Mouse (Mus musculus): ENCODE data around the gene Notch2. TPM values are rescaled to one million over a fixed set of nuclear protein-coding genes. Genes with fewer than 3 reads are reported as not detected.

Notch2 gene
- polyA plus RNA-seq, 1 experiment from 2014 or later, result 18.3 TPM

DNA sequence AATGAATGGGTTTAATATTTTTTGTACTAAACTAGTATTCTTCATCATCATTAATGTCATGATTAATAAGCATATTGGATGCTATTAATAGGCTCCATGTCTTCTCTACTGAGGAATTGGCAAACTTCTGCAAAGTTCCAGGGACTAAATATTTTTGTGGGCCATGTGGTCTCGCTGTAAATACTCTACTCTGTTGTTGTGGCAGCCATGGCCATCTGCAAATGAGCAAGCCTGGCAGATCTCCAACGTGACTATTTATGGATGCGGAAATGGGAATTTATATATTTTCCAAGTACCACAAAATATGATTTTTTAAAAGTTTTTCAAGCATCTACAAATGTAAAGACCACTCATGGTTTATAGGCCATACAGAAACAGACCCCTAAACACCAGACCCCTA is 54.1 kb downstream of the Notch2 start:
- Histone ChIP-seq H3K27me3 (replicated peaks; ENCODE audit: insufficient read depth, low read length) (no peaks in the 10 kb centered on the region), H3K9me3 (ENCODE audit: low read length) (no peaks in the 10 kb centered on the region), H3K4me1 (ENCODE audit: insufficient read depth, low read depth, low read length) (peaks cover 18% of the 10 kb centered on the region; the same call in 1 of the 2 replicates), H3K4me3 (ENCODE audit: low read depth, low read length) (no peak overlapping the region), H3K4me2 (replicated peaks; ENCODE audit: low read depth, low read length) (no peak overlapping the region), H3K9ac (replicated peaks; ENCODE audit: low read depth) (no peak overlapping the region), H3K27ac (ENCODE audit: low read length) (no peak overlapping the region), H3K36me3 (ENCODE audit: insufficient read depth, low read length) (no peaks in the 10 kb centered on the region)
- DNase-seq (ENCODE audit: low spot score) (peak; percentile 71), ATAC-seq (no peak)
- WGBS, result 53% methylated on average over 3 of the region's 3 CpGs
- TF ChIP-seq EP300 (IDR thresholded peaks at IDR 0.05) (no peak), CTCF (IDR thresholded peaks at IDR 0.05) (no peak)

GRCm38 (mm10) chr3:98067852-98068491 is 54.6 kb downstream of the Notch2 start:
- no peak overlapping the region for H3K4me2 ChIP-seq (replicated peaks; ENCODE audit: low read depth, low read length)
- no peaks in the 10 kb centered on the region for H3K9me3 ChIP-seq (ENCODE audit: low read length)
- no peak overlapping the region for H3K9ac ChIP-seq (replicated peaks; ENCODE audit: low read depth)
- H3K4me1 ChIP-seq (ENCODE audit: insufficient read depth, low read depth, low read length), result peaks cover 16% of the 10 kb centered on the region; the same call in 1 of the 2 replicates
- TF ChIP-seq CTCF (IDR thresholded peaks at IDR 0.05) (no peak), EP300 (IDR thresholded peaks at IDR 0.05) (no peak)
- ATAC-seq, result 0 out of 2 replicates have a peak, but pooled peaks have one; percentile 10
- H3K36me3 ChIP-seq (ENCODE audit: insufficient read depth, low read length), result no peaks in the 10 kb centered on the region
- DNase-seq (ENCODE audit: low spot score), result peak; percentile 45
- no peak overlapping the region for H3K4me3 ChIP-seq (ENCODE audit: low read depth, low read length)
- no peaks in the 10 kb centered on the region for H3K27me3 ChIP-seq (replicated peaks; ENCODE audit: insufficient read depth, low read length)
- WGBS, result 55% methylated on average over 12 of the region's 12 CpGs
- H3K27ac ChIP-seq (ENCODE audit: low read length), result no peak overlapping the region

- no peak overlapping the region for H3K4me3 ChIP-seq (ENCODE audit: low read depth, low read length)
- H3K9me3 ChIP-seq (ENCODE audit: low read length), result no peaks in the 10 kb centered on the region
- TF ChIP-seq EP300 (IDR thresholded peaks at IDR 0.05), result no peak
- DNase-seq (ENCODE audit: low spot score) (peak; percentile 44), ATAC-seq (peak; percentile 51)
- H3K27me3 ChIP-seq (replicated peaks; ENCODE audit: insufficient read depth, low read length), result no peaks in the 10 kb centered on the region
- 59% methylated on average over 7 of the region's 7 CpGs for WGBS
- H3K4me1 ChIP-seq (ENCODE audit: insufficient read depth, low read depth, low read length), result peaks cover 6% of the 10 kb centered on the region; the same call in 1 of the 2 replicates
- no peak overlapping the region for H3K4me2 ChIP-seq (replicated peaks; ENCODE audit: low read depth, low read length)
- H3K27ac ChIP-seq (ENCODE audit: low read length), result no peak overlapping the region
- peaks cover 8% of the 10 kb centered on the region; the same call in 1 of the 2 replicates for H3K36me3 ChIP-seq (ENCODE audit: insufficient read depth, low read length)
- no peak overlapping the region for H3K9ac ChIP-seq (replicated peaks; ENCODE audit: low read depth)
These were observed 55.8 kb downstream of the Notch2 start for GRCm38 (mm10) chr3:98069161-98069560.

DNA sequence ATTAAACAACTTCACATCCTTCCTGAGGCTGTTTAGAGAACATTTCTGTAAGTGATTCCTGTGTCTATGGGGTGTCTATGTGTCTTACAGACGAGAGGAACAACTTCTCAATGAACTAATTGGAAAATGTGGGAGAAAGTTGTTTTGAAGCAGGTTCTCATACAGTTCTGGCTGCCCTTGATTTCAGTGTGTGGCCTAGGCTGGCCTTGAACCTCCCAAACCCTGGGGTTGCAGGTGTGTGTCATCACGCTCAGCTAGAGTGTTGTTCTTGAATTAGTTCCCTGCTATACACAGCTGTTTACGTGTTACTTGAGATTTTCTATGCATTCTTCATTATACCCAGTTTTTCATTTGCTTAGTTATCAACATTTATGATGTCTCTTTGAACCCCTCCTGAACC is 56.5 kb downstream of the Notch2 start:
- TF ChIP-seq EP300 (IDR thresholded peaks at IDR 0.05), result no peak
- TF ChIP-seq CTCF (IDR thresholded peaks at IDR 0.05), result no peak
- 74% methylated on average over 3 of the region's 3 CpGs for WGBS
- Histone ChIP-seq H3K9me3 (ENCODE audit: low read length) (no peaks in the 10 kb centered on the region), H3K36me3 (ENCODE audit: insufficient read depth, low read length) (peaks cover 8% of the 10 kb centered on the region; the same call in 1 of the 2 replicates), H3K27me3 (replicated peaks; ENCODE audit: insufficient read depth, low read length) (no peaks in the 10 kb centered on the region), H3K4me3 (ENCODE audit: low read depth, low read length) (no peak overlapping the region), H3K4me2 (replicated peaks; ENCODE audit: low read depth, low read length) (no peak overlapping the region), H3K27ac (ENCODE audit: low read length) (no peak overlapping the region), H3K4me1 (ENCODE audit: insufficient read depth, low read depth, low read length) (peaks cover 5% of the 10 kb centered on the region; the same call in 1 of the 2 replicates), H3K9ac (replicated peaks; ENCODE audit: low read depth) (no peak overlapping the region)
- no peak for ATAC-seq
- DNase-seq (ENCODE audit: low spot score), result no peak

- Histone ChIP-seq H3K9ac (replicated peaks; ENCODE audit: low read depth) (no peak overlapping the region), H3K36me3 (ENCODE audit: insufficient read depth, low read length) (peaks cover 8% of the 10 kb centered on the region; the same call in 1 of the 2 replicates), H3K27ac (ENCODE audit: low read length) (no peak overlapping the region), H3K27me3 (replicated peaks; ENCODE audit: insufficient read depth, low read length) (no peaks in the 10 kb centered on the region), H3K4me3 (ENCODE audit: low read depth, low read length) (no peak overlapping the region), H3K4me1 (ENCODE audit: insufficient read depth, low read depth, low read length) (peaks cover 5% of the 10 kb centered on the region; the same call in 1 of the 2 replicates), H3K9me3 (ENCODE audit: low read length) (no peaks in the 10 kb centered on the region), H3K4me2 (replicated peaks; ENCODE audit: low read depth, low read length) (no peak overlapping the region)
- ATAC-seq (no peak), DNase-seq (ENCODE audit: low spot score) (no peak)
- TF ChIP-seq EP300 (IDR thresholded peaks at IDR 0.05) (no peak), CTCF (IDR thresholded peaks at IDR 0.05) (no peak)
- 82% methylated on average over 8 of the region's 8 CpGs for whole genome bisulfite sequencing
These were observed 59.2 kb downstream of the Notch2 start for GRCm38 (mm10) chr3:98072570-98072969.

- Histone ChIP-seq H3K4me3 (ENCODE audit: low read depth, low read length) (no peak overlapping the region), H3K27me3 (replicated peaks; ENCODE audit: insufficient read depth, low read length) (no peaks in the 10 kb centered on the region), H3K27ac (ENCODE audit: low read length) (no peak overlapping the region), H3K36me3 (ENCODE audit: insufficient read depth, low read length) (peaks cover 8% of the 10 kb centered on the region; the same call in 1 of the 2 replicates), H3K9me3 (ENCODE audit: low read length) (no peaks in the 10 kb centered on the region), H3K4me1 (ENCODE audit: insufficient read depth, low read depth, low read length) (no peaks in the 10 kb centered on the region), H3K9ac (replicated peaks; ENCODE audit: low read depth) (no peak overlapping the region), H3K4me2 (replicated peaks; ENCODE audit: low read depth, low read length) (no peak overlapping the region)
- no peak for DNase-seq (ENCODE audit: low spot score)
- WGBS, result 87% methylated on average over 4 of the region's 4 CpGs
- ATAC-seq, result peak; percentile 33; the same call in 1 of the 2 replicates
- TF ChIP-seq CTCF (IDR thresholded peaks at IDR 0.05) (no peak), EP300 (IDR thresholded peaks at IDR 0.05) (no peak)
These were observed 60.2 kb downstream of the Notch2 start for GRCm38 (mm10) chr3:98073545-98073944.

Measured in lung, postnatal 0 days (tissue).